Mouse (Mus musculus): ENCODE data around the gene Eif4a1.

DNA sequence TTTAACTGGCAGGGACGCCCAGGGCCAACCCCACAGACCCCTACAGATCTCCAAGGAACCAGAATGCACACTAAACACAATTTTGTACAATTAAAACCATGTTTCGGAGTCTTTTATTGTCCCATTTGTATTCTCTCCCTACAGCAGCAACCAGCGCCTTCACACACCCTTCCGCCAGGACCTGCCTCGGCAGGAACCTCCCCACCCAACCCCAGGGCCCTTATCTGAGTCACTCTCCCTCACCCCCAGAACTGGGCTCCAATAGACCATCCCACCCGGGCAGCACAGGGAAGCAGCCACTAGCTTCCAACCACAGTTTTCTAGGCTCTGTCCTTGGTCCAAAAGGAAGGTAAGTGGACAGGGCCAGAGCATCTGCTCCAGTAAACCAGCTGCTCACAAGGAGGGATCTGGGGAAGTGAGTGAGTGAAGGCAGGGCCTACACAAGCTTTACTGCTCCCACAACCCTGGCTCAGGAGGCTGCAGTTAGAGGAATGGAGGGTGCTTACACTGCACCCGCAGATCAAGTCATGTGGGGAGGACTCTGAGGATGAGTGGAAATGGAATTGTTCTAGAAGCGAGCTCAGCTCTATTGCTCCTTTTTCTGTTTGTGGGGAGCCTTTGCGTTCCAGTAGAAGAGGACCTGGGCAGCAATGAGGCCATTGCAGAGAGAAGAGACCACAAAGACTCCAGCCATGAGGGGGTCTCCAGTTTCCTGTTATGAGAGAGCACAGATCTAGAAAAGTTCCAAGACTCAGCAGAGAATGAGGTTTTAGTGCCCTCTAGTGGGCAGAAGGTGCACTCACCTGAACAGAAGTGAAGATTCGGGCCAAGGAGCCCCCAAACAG is 15.4 kb downstream of the Eif4a1 start:
- TF ChIP-seq CTCF (IDR thresholded peaks at IDR 0.05; ENCODE audit: low read depth, low read length) (peak; percentile 73), POLR2A (IDR thresholded peaks at IDR 0.05; ENCODE audit: borderline replicate concordance, low read depth, low read length) (no peak)

All from bone marrow macrophage, adult 2 months (primary cell).